Mouse (Mus musculus): ENCODE results near the gene Csrp2.

DNA sequence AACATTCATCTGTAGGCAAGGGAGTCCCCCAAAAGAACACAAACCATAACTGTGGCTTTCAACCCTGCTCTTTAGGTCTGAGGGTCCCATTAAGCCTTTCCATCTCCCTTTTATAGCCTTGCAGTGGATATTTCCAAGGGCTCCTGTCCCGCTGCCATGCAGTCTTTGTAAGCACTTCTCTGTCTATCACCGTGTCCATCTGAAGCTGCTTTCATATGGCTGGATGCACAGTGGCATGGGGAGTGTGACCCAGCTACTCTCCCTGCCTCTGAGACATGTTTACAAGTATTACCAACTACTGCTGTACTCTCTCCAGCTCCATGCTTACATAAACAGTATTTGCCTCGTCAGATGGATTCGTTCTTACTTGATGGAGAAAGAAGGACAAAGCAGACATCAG, 28.0 kb downstream of the Csrp2 start:
- no peak for TF ChIP-seq CTCF (IDR thresholded peaks at IDR 0.05; ENCODE audit: extremely low read depth, insufficient read depth, insufficient read length, insufficient replicate concordance)
- TF ChIP-seq POLR2A (IDR thresholded peaks at IDR 0.05; ENCODE audit: low read depth, low read length), result no peak

All from spleen, adult 2 months (tissue).